Mouse (Mus musculus): Measurements from ENCODE around the gene Cd300a. TPM values are rescaled to one million over a fixed set of nuclear protein-coding genes. Genes with fewer than 3 reads are reported as not detected.
A peak's percentile ranks its signal among the peaks of the same experiment; 100 is the strongest.

Gene Cd300a
- under 1 TPM; 0.36 to 0.42 TPM for total RNA-seq (2021)
- long read RNA-seq, experiment 1, full-length matches to known transcripts = 2 of 2 reads
- long read RNA-seq, experiment 1, partial matches to known transcripts = 0 of 2 reads
- long read RNA-seq, experiment 1, other reads (novel, unspliced or antisense) = 0 of 2 reads
- long read RNA-seq, experiment 2, full-length matches to known transcripts = 2 of 2 reads
- long read RNA-seq, experiment 2, partial matches to known transcripts = 0 of 2 reads
- long read RNA-seq, experiment 2, other reads (novel, unspliced or antisense) = 0 of 2 reads

DNA sequence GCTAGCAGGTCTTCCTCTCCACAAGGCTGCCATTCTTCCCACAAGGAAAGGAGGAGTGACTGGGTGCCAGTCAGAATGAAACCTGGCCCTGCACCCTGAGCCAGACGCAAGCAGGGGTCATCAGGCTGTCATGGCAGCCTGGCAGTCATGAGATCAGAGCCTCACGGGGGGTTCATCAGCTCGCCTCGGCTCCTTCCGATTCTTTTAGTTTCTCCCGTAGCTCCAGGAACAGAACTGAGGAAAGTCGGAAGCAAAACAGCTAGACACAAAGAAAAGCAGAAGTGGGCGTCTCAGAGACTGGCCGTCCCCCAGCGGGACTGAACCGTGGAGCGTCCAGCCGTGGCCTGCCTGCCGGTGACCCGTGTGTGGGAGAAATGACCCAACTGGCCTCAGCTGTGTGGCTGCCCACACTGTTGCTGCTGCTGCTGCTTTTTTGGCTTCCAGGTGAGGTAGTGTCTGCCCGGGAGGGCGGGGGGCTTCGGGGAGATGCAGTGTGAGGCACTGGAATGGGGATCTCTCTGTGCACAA lies at the start of gene Cd300a:
Gene Cd300a (plus strand): TSS at position 51 of the 528 bp plus-strand sequence.
- H3K4me3 ChIP-seq = no peak within 1 kb of the TSS
- TF ChIP-seq CTCF (conservative IDR thresholded peaks at IDR 0.05) = no peak
- no peak for DNase-seq (ENCODE audit: low spot score in 2 of 2)
- no peak within 1 kb of the TSS for H3K27ac ChIP-seq

GRCm38 (mm10) chr11:114843818-114844463 lies 45.9 kb upstream of the Cd300a start:
- H3K4me3 ChIP-seq = no peak overlapping the region
- TF ChIP-seq CTCF (conservative IDR thresholded peaks at IDR 0.05) = no peak
- no peak for DNase-seq (ENCODE audit: low spot score in 2 of 2)
- no peak overlapping the region for H3K27ac ChIP-seq

DNA sequence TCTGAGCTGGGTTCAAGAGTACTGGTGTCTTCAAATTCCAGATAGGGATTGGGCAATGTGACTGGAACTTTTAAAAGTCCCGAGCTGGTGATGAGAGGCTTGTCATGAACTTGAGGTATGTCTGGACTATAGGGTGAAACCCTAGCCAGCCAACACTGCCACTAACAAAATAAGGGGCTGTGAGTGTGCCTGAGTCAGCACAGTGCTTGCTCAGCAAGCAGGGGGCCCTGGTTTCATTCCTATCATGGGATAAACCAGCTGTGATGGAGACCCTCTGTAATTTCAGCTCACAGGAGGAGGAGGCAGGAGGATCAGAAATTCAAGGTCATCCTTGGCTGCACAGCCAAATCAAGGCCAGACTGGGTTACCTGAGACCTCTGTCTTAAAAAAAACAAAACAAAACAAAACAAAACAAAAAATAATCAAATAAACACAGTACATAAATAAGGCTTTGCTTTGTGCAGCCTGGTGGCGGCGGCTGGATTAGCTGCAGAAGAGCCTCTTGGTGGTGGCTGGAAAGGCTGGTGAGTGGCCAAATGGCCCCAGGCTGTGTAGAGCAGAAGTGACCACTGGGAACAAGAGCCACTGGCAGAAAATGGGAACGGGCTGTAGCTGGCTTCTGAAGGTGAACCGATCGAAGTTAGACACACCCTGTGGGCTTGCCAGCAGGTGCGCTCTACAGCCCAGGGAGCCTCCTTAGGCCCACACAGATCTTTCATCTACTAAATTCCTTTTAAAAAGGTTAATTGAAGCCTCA lies 45.2 kb upstream of the Cd300a start:
- no peak for DNase-seq (ENCODE audit: low spot score in 2 of 2)
- no peak overlapping the region for H3K4me3 ChIP-seq
- TF ChIP-seq CTCF (conservative IDR thresholded peaks at IDR 0.05) = no peak
- H3K27ac ChIP-seq = no peak overlapping the region

DNA sequence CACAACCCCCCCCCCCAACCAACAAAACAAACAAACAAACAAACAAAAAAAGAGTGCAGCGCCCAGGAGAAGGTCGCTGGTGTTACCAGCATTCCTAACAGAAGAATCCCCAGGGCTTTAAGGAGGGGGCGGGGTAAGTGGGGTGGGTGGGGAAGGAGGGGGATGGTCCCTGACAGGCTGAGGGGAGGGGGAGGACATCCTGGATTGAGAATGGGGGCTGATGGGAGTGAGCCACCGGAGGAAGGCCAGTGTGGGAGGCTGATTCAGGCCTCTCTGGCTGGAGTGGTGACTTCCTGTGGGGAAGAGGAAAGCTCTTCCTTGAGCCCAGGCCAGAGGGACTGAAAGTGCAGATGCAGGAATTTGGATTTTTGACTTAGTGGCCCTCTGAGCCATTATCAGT lies 43.5 kb upstream of the Cd300a start:
- no peak for TF ChIP-seq CTCF (conservative IDR thresholded peaks at IDR 0.05)
- Histone ChIP-seq H3K27ac (no peak overlapping the region), H3K4me3 (no peak overlapping the region)
- no peak for DNase-seq (ENCODE audit: low spot score in 2 of 2)

DNA sequence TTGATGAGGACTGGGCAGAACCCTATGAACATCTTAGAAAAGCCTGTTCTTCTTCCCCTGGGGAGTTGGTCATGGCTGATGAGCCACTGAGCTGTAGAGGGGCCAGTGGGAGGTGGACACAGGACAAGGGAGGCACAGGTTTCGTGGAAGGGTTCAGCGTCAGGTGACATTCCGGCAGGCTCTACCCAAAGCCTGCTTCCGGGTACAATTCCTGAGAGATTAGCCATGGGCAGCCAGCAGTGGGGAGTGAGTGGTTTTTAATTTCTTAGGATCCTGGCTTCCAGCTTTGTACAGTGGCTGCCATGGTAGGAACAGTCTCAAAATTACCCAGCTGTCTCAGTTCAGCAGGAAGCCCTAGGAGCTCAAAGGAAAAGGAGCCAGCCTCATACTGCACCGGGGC lies 42.8 kb upstream of the Cd300a start:
- no peak for TF ChIP-seq CTCF (conservative IDR thresholded peaks at IDR 0.05)
- DNase-seq (ENCODE audit: low spot score in 2 of 2) = no peak
- no peak overlapping the region for H3K4me3 ChIP-seq
- no peak overlapping the region for H3K27ac ChIP-seq

DNA sequence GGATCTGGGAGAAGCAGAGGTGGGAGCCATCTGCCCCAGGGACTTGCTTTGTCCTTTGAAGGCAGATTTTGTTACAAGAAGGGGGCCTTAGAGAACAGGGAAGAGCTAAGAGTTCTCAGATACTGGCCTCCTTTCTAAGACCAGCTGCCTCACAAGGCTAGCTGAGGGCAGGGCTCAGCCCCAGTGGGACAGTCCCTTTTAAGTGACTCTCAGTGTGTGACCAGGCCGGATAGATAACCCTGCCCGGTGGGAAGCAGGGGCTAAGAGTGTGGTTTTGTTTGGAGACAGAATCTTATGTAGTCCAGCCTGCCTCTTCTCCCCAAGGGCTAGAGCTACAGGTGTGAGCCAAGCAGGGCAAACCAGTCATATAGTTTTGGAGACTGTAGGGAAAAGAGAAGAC lies 40.3 kb upstream of the Cd300a start:
- H3K4me3 ChIP-seq = no peak overlapping the region
- H3K27ac ChIP-seq = no peak overlapping the region
- no peak for TF ChIP-seq CTCF (conservative IDR thresholded peaks at IDR 0.05)
- DNase-seq (ENCODE audit: low spot score in 2 of 2) = no peak

DNA sequence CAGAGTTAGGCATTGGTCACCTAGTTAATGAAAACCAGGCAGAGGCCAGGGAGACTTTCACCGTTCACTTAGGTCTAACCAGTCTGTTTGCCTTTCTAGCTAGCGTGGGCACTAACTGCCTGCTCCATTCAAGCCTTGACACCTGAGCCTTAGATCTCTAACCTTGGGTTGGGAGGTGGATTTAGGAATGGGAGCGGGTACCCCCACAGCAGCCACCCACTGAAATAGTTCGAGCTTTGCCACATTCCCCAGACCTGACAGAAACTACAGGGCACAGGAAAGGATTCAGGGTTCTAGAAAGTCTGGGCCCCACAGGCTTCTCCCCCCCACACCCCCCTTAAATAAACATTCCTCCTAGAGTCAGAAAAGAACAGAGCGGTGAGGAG lies 39.8 kb upstream of the Cd300a start:
- TF ChIP-seq CTCF (conservative IDR thresholded peaks at IDR 0.05) = no peak
- Histone ChIP-seq H3K4me3 (no peak overlapping the region), H3K27ac (no peak overlapping the region)
- DNase-seq (ENCODE audit: low spot score in 2 of 2) = no peak

DNA sequence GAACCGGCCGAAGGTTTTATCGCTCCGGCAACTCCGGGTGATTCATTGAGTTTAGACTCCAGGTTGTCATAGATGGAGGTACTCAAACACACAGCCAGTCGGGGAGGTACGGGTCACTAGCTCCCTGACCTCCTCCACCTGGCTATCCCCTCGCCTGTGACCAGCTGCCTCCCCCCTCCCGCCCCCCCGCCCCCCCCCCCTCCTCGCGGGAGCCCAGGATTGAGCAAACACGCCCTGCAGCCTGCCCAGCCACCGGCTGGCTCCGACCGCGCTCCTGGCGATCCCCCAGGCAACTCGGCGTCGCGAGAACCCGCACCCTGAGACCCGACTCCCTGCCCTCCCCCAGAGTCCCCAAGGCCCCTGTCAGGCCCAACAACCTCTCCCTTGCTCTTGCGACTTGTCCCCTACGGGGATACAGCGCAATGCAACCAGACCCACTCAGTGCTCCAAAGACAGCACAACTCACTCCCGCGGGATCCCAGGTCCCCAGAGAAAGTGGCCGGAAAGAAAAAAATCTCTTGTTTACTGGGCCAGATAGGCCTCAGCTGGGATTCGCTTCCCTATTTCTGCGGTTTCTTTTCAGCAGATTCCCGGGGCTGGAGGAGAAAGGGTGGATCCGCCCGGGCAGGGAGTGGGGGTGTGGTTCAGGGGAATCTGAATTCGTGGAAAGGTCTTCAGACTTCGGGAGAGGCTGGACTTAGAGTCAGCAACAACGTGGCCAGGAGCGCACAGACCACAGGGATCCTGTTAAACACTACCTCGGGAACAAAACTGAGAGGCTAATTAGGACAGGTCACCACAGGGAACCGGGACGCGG lies 39.2 kb upstream of the Cd300a start, which contains the start of gene Gprc5c:
Gene Gprc5c (plus strand): TSS at position 701 of the 817 bp plus-strand sequence.
- peak within 1 kb of the TSS; percentile 71 for H3K4me3 ChIP-seq
- TF ChIP-seq CTCF (conservative IDR thresholded peaks at IDR 0.05) = no peak
- DNase-seq (ENCODE audit: low spot score in 2 of 2) = no peak
- peak within 1 kb of the TSS; percentile 51; the same call in 1 of the 2 replicates for H3K27ac ChIP-seq

GRCm38 (mm10) chr11:114851269-114851607 lies 38.6 kb upstream of the Cd300a start:
- Histone ChIP-seq H3K4me3 (peak overlapping the region; percentile 71), H3K27ac (peak overlapping the region; percentile 51; the same call in 1 of the 2 replicates)
- TF ChIP-seq CTCF (conservative IDR thresholded peaks at IDR 0.05) = no peak
- DNase-seq (ENCODE audit: low spot score in 2 of 2) = no peak

GRCm38 (mm10) chr11:114851608-114852310 lies 38.1 kb upstream of the Cd300a start:
- DNase-seq (ENCODE audit: low spot score in 2 of 2) = no peak
- TF ChIP-seq CTCF (conservative IDR thresholded peaks at IDR 0.05) = no peak
- Histone ChIP-seq H3K27ac (peak overlapping the region; percentile 51; the same call in 1 of the 2 replicates), H3K4me3 (peak overlapping the region; percentile 71)

DNA sequence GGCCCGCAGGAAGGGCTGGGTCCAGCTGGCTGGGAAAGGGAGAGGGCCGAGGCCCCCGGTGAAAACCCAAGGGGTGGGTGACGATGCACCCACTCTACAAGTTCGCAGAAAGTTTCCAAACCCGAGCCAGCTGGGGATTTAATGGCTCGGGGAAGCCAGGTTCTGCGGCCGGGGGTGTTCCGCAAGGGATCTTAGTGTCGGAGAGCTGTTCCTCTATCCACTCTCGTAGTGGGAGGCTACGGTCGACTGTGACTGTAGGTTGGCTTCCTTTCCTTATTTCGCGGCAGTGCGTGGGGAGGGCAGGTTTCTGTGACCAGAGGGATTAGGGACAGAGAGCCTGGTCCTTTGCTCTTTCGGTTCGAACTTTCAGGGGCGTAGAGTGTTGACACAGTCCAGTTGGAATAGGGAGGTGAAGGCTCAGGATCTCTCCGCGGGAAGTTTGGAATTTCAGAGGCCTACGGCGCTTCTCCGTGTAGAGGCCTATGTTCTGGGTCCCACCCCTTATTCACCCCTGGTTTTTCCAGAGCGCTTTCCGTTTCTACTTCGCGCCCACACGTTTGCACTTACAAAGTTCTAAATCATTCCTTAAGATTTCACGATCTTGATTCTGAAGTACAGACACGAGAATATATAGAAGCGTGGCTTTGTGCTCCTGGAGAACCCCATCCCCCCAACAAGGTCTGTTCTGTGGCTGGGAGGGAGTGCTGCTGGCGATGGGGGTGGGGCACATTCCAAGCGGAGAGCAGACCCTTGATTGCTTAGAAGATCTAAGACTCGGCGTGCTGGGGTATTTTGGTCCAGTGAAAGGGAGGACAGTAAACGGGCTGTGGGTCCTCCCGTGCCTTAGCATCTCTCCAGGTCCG lies 37.3 kb upstream of the Cd300a start:
- Histone ChIP-seq H3K4me3 (peak overlapping the region; percentile 71), H3K27ac (peak overlapping the region; percentile 51; the same call in 1 of the 2 replicates)
- TF ChIP-seq CTCF (conservative IDR thresholded peaks at IDR 0.05) = no peak
- no peak for DNase-seq (ENCODE audit: low spot score in 2 of 2)
